Mouse (Mus musculus): ENCODE results near the gene Ablim1. TPM values are rescaled to one million over a fixed set of nuclear protein-coding genes. Genes with fewer than 3 reads are reported as not detected.

Gene Ablim1
- polyA plus RNA-seq, 1 experiment from 2014 or later, result 12.4 TPM

GRCm38 (mm10) chr19:57352337-57352935 lies 37.7 kb upstream of the Ablim1 start:
- H3K4me3 ChIP-seq (ENCODE audit: low read depth, low read length), result no peak overlapping the region
- no peaks in the 10 kb centered on the region for H3K27me3 ChIP-seq (ENCODE audit: control insufficient read depth, insufficient read depth, low read depth, low read length)
- H3K9ac ChIP-seq (ENCODE audit: low read depth, low read length), result no peak overlapping the region
- no peaks in the 10 kb centered on the region for H3K36me3 ChIP-seq (ENCODE audit: control insufficient read depth, insufficient read depth)
- H3K9me3 ChIP-seq (replicated peaks; ENCODE audit: control insufficient read depth, low read length), result no peaks in the 10 kb centered on the region
- ATAC-seq (ENCODE audit: low read depth), result no peak
- no peak overlapping the region for H3K4me2 ChIP-seq (ENCODE audit: low read depth, low read length)
- 77% methylated on average over 12 of the region's 12 CpGs for WGBS (ENCODE audit: insufficient replicate concordance)
- peaks cover 18% of the 10 kb centered on the region for H3K4me1 ChIP-seq (ENCODE audit: control insufficient read depth, low read depth, low read length)
- no peak overlapping the region for H3K27ac ChIP-seq (ENCODE audit: low read length)

- Histone ChIP-seq H3K9me3 (replicated peaks; ENCODE audit: control insufficient read depth, low read length) (no peaks in the 10 kb centered on the region), H3K9ac (ENCODE audit: low read depth, low read length) (no peak overlapping the region), H3K4me2 (ENCODE audit: low read depth, low read length) (no peak overlapping the region), H3K27me3 (ENCODE audit: control insufficient read depth, insufficient read depth, low read depth, low read length) (no peaks in the 10 kb centered on the region), H3K4me1 (ENCODE audit: control insufficient read depth, low read depth, low read length) (no peaks in the 10 kb centered on the region), H3K4me3 (ENCODE audit: low read depth, low read length) (no peak overlapping the region), H3K36me3 (ENCODE audit: control insufficient read depth, insufficient read depth) (no peaks in the 10 kb centered on the region), H3K27ac (ENCODE audit: low read length) (no peak overlapping the region)
- ATAC-seq (ENCODE audit: low read depth), result no peak
Observed at GRCm38 (mm10) chr19:57349096-57349495, 34.4 kb upstream of the Ablim1 start.

GRCm38 (mm10) chr19:57344678-57345077 lies 30.0 kb upstream of the Ablim1 start:
- Histone ChIP-seq H3K4me1 (ENCODE audit: control insufficient read depth, low read depth, low read length) (no peaks in the 10 kb centered on the region), H3K4me3 (ENCODE audit: low read depth, low read length) (no peak overlapping the region), H3K9ac (ENCODE audit: low read depth, low read length) (no peak overlapping the region), H3K27me3 (ENCODE audit: control insufficient read depth, insufficient read depth, low read depth, low read length) (no peaks in the 10 kb centered on the region), H3K27ac (ENCODE audit: low read length) (no peak overlapping the region), H3K9me3 (replicated peaks; ENCODE audit: control insufficient read depth, low read length) (no peaks in the 10 kb centered on the region), H3K36me3 (ENCODE audit: control insufficient read depth, insufficient read depth) (no peaks in the 10 kb centered on the region), H3K4me2 (ENCODE audit: low read depth, low read length) (no peak overlapping the region)
- WGBS (ENCODE audit: insufficient replicate concordance), result 58% methylated on average over 1 of the region's 1 CpGs
- ATAC-seq (ENCODE audit: low read depth), result no peak

- Histone ChIP-seq H3K4me3 (ENCODE audit: low read depth, low read length) (no peak overlapping the region), H3K4me2 (ENCODE audit: low read depth, low read length) (no peak overlapping the region), H3K9me3 (replicated peaks; ENCODE audit: control insufficient read depth, low read length) (no peaks in the 10 kb centered on the region), H3K4me1 (ENCODE audit: control insufficient read depth, low read depth, low read length) (no peaks in the 10 kb centered on the region), H3K27me3 (ENCODE audit: control insufficient read depth, insufficient read depth, low read depth, low read length) (no peaks in the 10 kb centered on the region), H3K27ac (ENCODE audit: low read length) (no peak overlapping the region), H3K36me3 (ENCODE audit: control insufficient read depth, insufficient read depth) (no peaks in the 10 kb centered on the region), H3K9ac (ENCODE audit: low read depth, low read length) (no peak overlapping the region)
- no peak for ATAC-seq (ENCODE audit: low read depth)
- WGBS (ENCODE audit: insufficient replicate concordance), result 30% methylated on average over 5 of the region's 5 CpGs
Observed at GRCm38 (mm10) chr19:57343860-57344259, 29.1 kb upstream of the Ablim1 start.

GRCm38 (mm10) chr19:57340900-57341742 lies 26.4 kb upstream of the Ablim1 start:
- H3K36me3 ChIP-seq (ENCODE audit: control insufficient read depth, insufficient read depth), result no peaks in the 10 kb centered on the region
- no peaks in the 10 kb centered on the region for H3K27me3 ChIP-seq (ENCODE audit: control insufficient read depth, insufficient read depth, low read depth, low read length)
- H3K9ac ChIP-seq (ENCODE audit: low read depth, low read length), result no peak overlapping the region
- no peak for ATAC-seq (ENCODE audit: low read depth)
- H3K27ac ChIP-seq (ENCODE audit: low read length), result no peak overlapping the region
- 55% methylated on average over 8 of the region's 8 CpGs for WGBS (ENCODE audit: insufficient replicate concordance)
- H3K4me1 ChIP-seq (ENCODE audit: control insufficient read depth, low read depth, low read length), result no peaks in the 10 kb centered on the region
- H3K9me3 ChIP-seq (replicated peaks; ENCODE audit: control insufficient read depth, low read length), result no peaks in the 10 kb centered on the region
- H3K4me3 ChIP-seq (ENCODE audit: low read depth, low read length), result no peak overlapping the region
- H3K4me2 ChIP-seq (ENCODE audit: low read depth, low read length), result no peak overlapping the region

- 58% methylated on average over 13 of the region's 13 CpGs for WGBS (ENCODE audit: insufficient replicate concordance)
- H3K27ac ChIP-seq (ENCODE audit: low read length), result no peak overlapping the region
Observed at GRCm38 (mm10) chr19:57339281-57339864, 24.7 kb upstream of the Ablim1 start.

GRCm38 (mm10) chr19:57335135-57335534 lies 20.4 kb upstream of the Ablim1 start:
- H3K27ac ChIP-seq (ENCODE audit: low read length), result no peak overlapping the region
- no peaks in the 10 kb centered on the region for H3K9me3 ChIP-seq (replicated peaks; ENCODE audit: control insufficient read depth, low read length)
- no peaks in the 10 kb centered on the region for H3K36me3 ChIP-seq (ENCODE audit: control insufficient read depth, insufficient read depth)
- H3K27me3 ChIP-seq (ENCODE audit: control insufficient read depth, insufficient read depth, low read depth, low read length), result no peaks in the 10 kb centered on the region
- no peak overlapping the region for H3K9ac ChIP-seq (ENCODE audit: low read depth, low read length)
- WGBS (ENCODE audit: insufficient replicate concordance), result 79% methylated on average over 8 of the region's 8 CpGs
- no peak overlapping the region for H3K4me3 ChIP-seq (ENCODE audit: low read depth, low read length)
- no peak for ATAC-seq (ENCODE audit: low read depth)
- H3K4me2 ChIP-seq (ENCODE audit: low read depth, low read length), result no peak overlapping the region
- H3K4me1 ChIP-seq (ENCODE audit: control insufficient read depth, low read depth, low read length), result no peaks in the 10 kb centered on the region

More at GRCm38 (mm10) chr19:57339281-57339864, 24.7 kb upstream of the Ablim1 start:
- H3K9ac ChIP-seq (ENCODE audit: low read depth, low read length), result no peak overlapping the region
- no peaks in the 10 kb centered on the region for H3K4me1 ChIP-seq (ENCODE audit: control insufficient read depth, low read depth, low read length)
- no peak overlapping the region for H3K4me3 ChIP-seq (ENCODE audit: low read depth, low read length)
- ATAC-seq (ENCODE audit: low read depth), result no peak
- H3K4me2 ChIP-seq (ENCODE audit: low read depth, low read length), result no peak overlapping the region
- H3K36me3 ChIP-seq (ENCODE audit: control insufficient read depth, insufficient read depth), result no peaks in the 10 kb centered on the region
- H3K9me3 ChIP-seq (replicated peaks; ENCODE audit: control insufficient read depth, low read length), result no peaks in the 10 kb centered on the region
- no peaks in the 10 kb centered on the region for H3K27me3 ChIP-seq (ENCODE audit: control insufficient read depth, insufficient read depth, low read depth, low read length)

GRCm38 (mm10) chr19:57333356-57333755 lies 18.6 kb upstream of the Ablim1 start:
- Histone ChIP-seq H3K27me3 (ENCODE audit: control insufficient read depth, insufficient read depth, low read depth, low read length) (no peaks in the 10 kb centered on the region), H3K4me3 (ENCODE audit: low read depth, low read length) (no peak overlapping the region), H3K27ac (ENCODE audit: low read length) (no peak overlapping the region), H3K4me1 (ENCODE audit: control insufficient read depth, low read depth, low read length) (no peaks in the 10 kb centered on the region; the same call in 1 of the 2 replicates), H3K9ac (ENCODE audit: low read depth, low read length) (no peak overlapping the region), H3K36me3 (ENCODE audit: control insufficient read depth, insufficient read depth) (no peaks in the 10 kb centered on the region), H3K9me3 (replicated peaks; ENCODE audit: control insufficient read depth, low read length) (no peaks in the 10 kb centered on the region), H3K4me2 (ENCODE audit: low read depth, low read length) (no peak overlapping the region)
- 71% methylated on average over 4 of the region's 4 CpGs for WGBS (ENCODE audit: insufficient replicate concordance)
- no peak for ATAC-seq (ENCODE audit: low read depth)

- 65% methylated on average over 6 of the region's 6 CpGs for WGBS (ENCODE audit: insufficient replicate concordance)
- Histone ChIP-seq H3K27ac (ENCODE audit: low read length) (no peak overlapping the region), H3K4me3 (ENCODE audit: low read depth, low read length) (no peak overlapping the region), H3K9ac (ENCODE audit: low read depth, low read length) (no peak overlapping the region), H3K27me3 (ENCODE audit: control insufficient read depth, insufficient read depth, low read depth, low read length) (no peaks in the 10 kb centered on the region), H3K4me1 (ENCODE audit: control insufficient read depth, low read depth, low read length) (no peaks in the 10 kb centered on the region; the same call in 1 of the 2 replicates), H3K9me3 (replicated peaks; ENCODE audit: control insufficient read depth, low read length) (no peaks in the 10 kb centered on the region), H3K4me2 (ENCODE audit: low read depth, low read length) (no peak overlapping the region), H3K36me3 (ENCODE audit: control insufficient read depth, insufficient read depth) (no peaks in the 10 kb centered on the region)
- ATAC-seq (ENCODE audit: low read depth), result no peak
Observed at GRCm38 (mm10) chr19:57331237-57331636, 16.5 kb upstream of the Ablim1 start.
